Mouse (Mus musculus) bone marrow, adult 2 months (tissue): Measurements from ENCODE around the gene Gatm.

Experiments used
- CTCF ChIP-seq: fragments of 200-500 bp; IDR thresholded peaks from 2 replicates; pipeline ENCODE4 v1.5.1; 2011; ENCODE audit warnings: low read length, control low read depth; ENCODE audit not compliant: control insufficient read depth, insufficient read depth
- POLR2A ChIP-seq: fragments of 200-500 bp; IDR thresholded peaks from 2 replicates; pipeline ENCODE4 v1.6.1; 2011; ENCODE audit warnings: low read depth, mild to moderate bottlenecking, control low read depth, low read length, borderline replicate concordance; ENCODE audit not compliant: control insufficient read depth

DNA sequence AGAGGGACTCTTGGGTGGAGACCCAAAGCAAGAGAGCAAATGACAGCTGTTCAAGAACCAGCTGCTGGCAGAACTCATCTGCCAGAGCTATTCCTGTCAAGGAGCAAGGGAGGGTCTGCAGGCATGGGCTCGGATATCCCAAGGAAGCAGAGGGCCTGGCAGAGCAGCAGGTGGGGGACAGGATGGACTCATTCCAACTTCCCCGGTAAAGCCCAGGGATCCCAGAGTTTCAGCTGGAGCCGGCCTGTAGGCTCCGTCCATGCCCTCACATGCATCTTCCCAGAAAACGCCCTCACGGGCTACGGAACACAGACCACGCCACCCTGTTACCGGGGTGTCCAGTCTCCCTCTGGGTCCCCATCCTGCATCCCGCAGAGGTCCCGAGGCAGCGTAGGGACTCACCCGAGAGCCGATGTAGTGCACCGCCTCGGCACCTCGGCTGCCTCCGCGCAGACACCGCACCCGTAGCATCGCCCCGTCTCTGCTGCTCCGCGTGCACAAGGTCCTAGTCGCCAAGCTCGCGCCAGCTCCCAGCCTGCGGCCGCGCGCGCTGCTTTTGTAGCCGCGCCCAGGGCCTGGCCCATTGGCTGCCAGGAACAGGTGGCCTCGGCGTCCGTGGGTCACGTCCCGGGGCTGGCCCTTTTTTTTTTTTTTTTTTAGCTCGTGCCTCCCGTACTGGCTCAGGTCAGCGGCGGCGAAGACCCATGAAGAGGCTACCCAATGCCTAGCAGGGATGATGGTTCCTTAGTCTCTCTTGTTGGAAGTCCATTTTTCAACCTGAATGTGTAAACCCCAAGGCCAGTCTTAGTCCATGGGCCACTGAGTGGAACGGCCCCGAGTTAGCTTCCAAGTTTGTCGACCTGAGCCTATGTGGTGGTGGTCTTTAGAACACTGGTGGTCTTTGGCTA lies at the start of gene Gatm:
- TF ChIP-seq POLR2A (peak; percentile 50; the same call in 1 of the 2 replicates), CTCF (no peak)
